Mouse (Mus musculus): ENCODE results near the gene Epn2. TPM values are rescaled to one million over a fixed set of nuclear protein-coding genes. Genes with fewer than 3 reads are reported as not detected.

Gene Epn2
- polyA plus RNA-seq, 2 experiments = 1.7 to 1.9 TPM

GRCm38 (mm10) chr11:61529268-61529713, 50.2 kb downstream of the Epn2 start:
- no peak for ATAC-seq (ENCODE audit: insufficient read depth)
- no peak for TF ChIP-seq CTCF (IDR thresholded peaks at IDR 0.05; ENCODE audit: low read depth)
- no peak for TF ChIP-seq EP300 (IDR thresholded peaks at IDR 0.05; ENCODE audit: low read depth)
- Histone ChIP-seq H3K9ac (replicated peaks) (no peak overlapping the region), H3K27ac (no peak overlapping the region), H3K9me3 (ENCODE audit: control insufficient read depth, low read length) (no peaks in the 10 kb centered on the region), H3K4me3 (ENCODE audit: insufficient read depth in 1 of 2, low read depth in 2 of 2, low read length in 2 of 2) (no peak overlapping the region), H3K4me2 (ENCODE audit: low read depth) (no peak overlapping the region), H3K27me3 (ENCODE audit: control insufficient read depth, insufficient read depth, low read length) (no peaks in the 10 kb centered on the region), H3K36me3 (replicated peaks; ENCODE audit: control insufficient read depth, insufficient read depth, low read depth) (no peaks in the 10 kb centered on the region), H3K4me1 (replicated peaks; ENCODE audit: control insufficient read depth in 2 of 2, insufficient read depth in 2 of 2, low read length in 1 of 2) (no peaks in the 10 kb centered on the region)
- no peak for DNase-seq (ENCODE audit: low read depth in 3 of 3, low spot score in 3 of 3)
- WGBS (ENCODE audit: insufficient replicate concordance) = 49% methylated on average over 4 of the region's 4 CpGs

GRCm38 (mm10) chr11:61526872-61527271, 52.6 kb downstream of the Epn2 start:
- Histone ChIP-seq H3K4me1 (replicated peaks; ENCODE audit: control insufficient read depth in 2 of 2, insufficient read depth in 2 of 2, low read length in 1 of 2) (no peaks in the 10 kb centered on the region), H3K4me2 (ENCODE audit: low read depth) (no peak overlapping the region), H3K9ac (replicated peaks) (no peak overlapping the region), H3K4me3 (ENCODE audit: insufficient read depth in 1 of 2, low read depth in 2 of 2, low read length in 2 of 2) (no peak overlapping the region), H3K27ac (no peak overlapping the region), H3K36me3 (replicated peaks; ENCODE audit: control insufficient read depth, insufficient read depth, low read depth) (no peaks in the 10 kb centered on the region), H3K9me3 (ENCODE audit: control insufficient read depth, low read length) (no peaks in the 10 kb centered on the region), H3K27me3 (ENCODE audit: control insufficient read depth, insufficient read depth, low read length) (no peaks in the 10 kb centered on the region)
- DNase-seq (ENCODE audit: low read depth in 3 of 3, low spot score in 3 of 3) = no peak
- 57% methylated on average over 1 of the region's 1 CpGs for WGBS (ENCODE audit: insufficient replicate concordance)
- no peak for TF ChIP-seq CTCF (IDR thresholded peaks at IDR 0.05; ENCODE audit: low read depth)
- no peak for TF ChIP-seq EP300 (IDR thresholded peaks at IDR 0.05; ENCODE audit: low read depth)
- no peak for ATAC-seq (ENCODE audit: insufficient read depth)

- ATAC-seq (ENCODE audit: insufficient read depth) = no peak
- H3K27me3 ChIP-seq (ENCODE audit: control insufficient read depth, insufficient read depth, low read length) = no peaks in the 10 kb centered on the region
- H3K4me2 ChIP-seq (ENCODE audit: low read depth) = no peak overlapping the region
- no peak overlapping the region for H3K9ac ChIP-seq (replicated peaks)
- TF ChIP-seq CTCF (IDR thresholded peaks at IDR 0.05; ENCODE audit: low read depth) = no peak
- TF ChIP-seq EP300 (IDR thresholded peaks at IDR 0.05; ENCODE audit: low read depth) = no peak
- no peak for DNase-seq (ENCODE audit: low read depth in 3 of 3, low spot score in 3 of 3)
- WGBS (ENCODE audit: insufficient replicate concordance) = 66% methylated on average over 3 of the region's 3 CpGs
- H3K4me1 ChIP-seq (replicated peaks; ENCODE audit: control insufficient read depth in 2 of 2, insufficient read depth in 2 of 2, low read length in 1 of 2) = no peaks in the 10 kb centered on the region
- no peaks in the 10 kb centered on the region for H3K36me3 ChIP-seq (replicated peaks; ENCODE audit: control insufficient read depth, insufficient read depth, low read depth)
- H3K27ac ChIP-seq = no peak overlapping the region
- no peak overlapping the region for H3K4me3 ChIP-seq (ENCODE audit: insufficient read depth in 1 of 2, low read depth in 2 of 2, low read length in 2 of 2)
- no peaks in the 10 kb centered on the region for H3K9me3 ChIP-seq (ENCODE audit: control insufficient read depth, low read length)
These were observed 59.9 kb downstream of the Epn2 start for GRCm38 (mm10) chr11:61519484-61520107.

GRCm38 (mm10) chr11:61518871-61519270, 60.6 kb downstream of the Epn2 start:
- H3K27ac ChIP-seq = no peak overlapping the region
- DNase-seq (ENCODE audit: low read depth in 3 of 3, low spot score in 3 of 3) (no peak), ATAC-seq (ENCODE audit: insufficient read depth) (no peak)
- no peak for TF ChIP-seq CTCF (IDR thresholded peaks at IDR 0.05; ENCODE audit: low read depth)
- no peak for TF ChIP-seq EP300 (IDR thresholded peaks at IDR 0.05; ENCODE audit: low read depth)
- WGBS (ENCODE audit: insufficient replicate concordance) = 67% methylated on average over 3 of the region's 3 CpGs
- H3K27me3 ChIP-seq (ENCODE audit: control insufficient read depth, insufficient read depth, low read length) = no peaks in the 10 kb centered on the region
- H3K9ac ChIP-seq (replicated peaks) = no peak overlapping the region
- no peaks in the 10 kb centered on the region for H3K36me3 ChIP-seq (replicated peaks; ENCODE audit: control insufficient read depth, insufficient read depth, low read depth)
- H3K9me3 ChIP-seq (ENCODE audit: control insufficient read depth, low read length) = no peaks in the 10 kb centered on the region
- no peak overlapping the region for H3K4me2 ChIP-seq (ENCODE audit: low read depth)
- no peak overlapping the region for H3K4me3 ChIP-seq (ENCODE audit: insufficient read depth in 1 of 2, low read depth in 2 of 2, low read length in 2 of 2)
- no peaks in the 10 kb centered on the region for H3K4me1 ChIP-seq (replicated peaks; ENCODE audit: control insufficient read depth in 2 of 2, insufficient read depth in 2 of 2, low read length in 1 of 2)

- no peaks in the 10 kb centered on the region for H3K4me1 ChIP-seq (replicated peaks; ENCODE audit: control insufficient read depth in 2 of 2, insufficient read depth in 2 of 2, low read length in 1 of 2)
- no peak overlapping the region for H3K4me3 ChIP-seq (ENCODE audit: insufficient read depth in 1 of 2, low read depth in 2 of 2, low read length in 2 of 2)
- no peak overlapping the region for H3K27ac ChIP-seq
- TF ChIP-seq EP300 (IDR thresholded peaks at IDR 0.05; ENCODE audit: low read depth) (no peak), CTCF (IDR thresholded peaks at IDR 0.05; ENCODE audit: low read depth) (no peak)
- H3K4me2 ChIP-seq (ENCODE audit: low read depth) = no peak overlapping the region
- WGBS (ENCODE audit: insufficient replicate concordance) = 50% methylated on average over 1 of the region's 1 CpGs
- DNase-seq (ENCODE audit: low read depth in 3 of 3, low spot score in 3 of 3) (no peak), ATAC-seq (ENCODE audit: insufficient read depth) (no peak)
- H3K9me3 ChIP-seq (ENCODE audit: control insufficient read depth, low read length) = no peaks in the 10 kb centered on the region
- no peak overlapping the region for H3K9ac ChIP-seq (replicated peaks)
- no peaks in the 10 kb centered on the region for H3K27me3 ChIP-seq (ENCODE audit: control insufficient read depth, insufficient read depth, low read length)
- H3K36me3 ChIP-seq (replicated peaks; ENCODE audit: control insufficient read depth, insufficient read depth, low read depth) = no peaks in the 10 kb centered on the region
These were observed 61.5 kb downstream of the Epn2 start for GRCm38 (mm10) chr11:61517971-61518370.
